Mouse (Mus musculus): ENCODE data around the gene Mrps18c. TPM values are rescaled to one million over a fixed set of nuclear protein-coding genes. Genes with fewer than 3 reads are reported as not detected.

Mrps18c gene
- polyA plus RNA-seq, 1 experiment from 2014 or later, result 168 TPM

Other genes starting within 250 kb of the Mrps18c start
- gene Plac8, start 226.4 kb upstream of the Mrps18c start, polyA plus RNA-seq (2014; fragmentation: Nextera tagmentation; extraction: Ambion mirVana), result 105 and 140 TPM in 2 replicates
- gene Coq2, start 123.5 kb upstream of the Mrps18c start, polyA plus RNA-seq (2014; fragmentation: Nextera tagmentation; extraction: Ambion mirVana), result 62.0 and 76.4 TPM in 2 replicates
- 2.4 and 3.5 TPM in 2 replicates for gene Hpse, start 78.9 kb upstream of the Mrps18c start, polyA plus RNA-seq (2014; fragmentation: Nextera tagmentation; extraction: Ambion mirVana)
- 19.5 and 22.4 TPM in 2 replicates for gene Helq, start within 50 bp of the Mrps18c start, polyA plus RNA-seq (2014; fragmentation: Nextera tagmentation; extraction: Ambion mirVana)
- 31.5 and 33.8 TPM in 2 replicates for gene Abraxas1, start 22.3 kb downstream of the Mrps18c start, polyA plus RNA-seq (2014; fragmentation: Nextera tagmentation; extraction: Ambion mirVana)
- gene Gpat3, start 47.1 kb downstream of the Mrps18c start, polyA plus RNA-seq (2014; fragmentation: Nextera tagmentation; extraction: Ambion mirVana), result 0.42 and 0.49 TPM in 2 replicates

Measured in kidney, embryonic 14.5 days (tissue).